Mouse (Mus musculus) E14TG2a.4 (cell line): ENCODE results near the gene Xbp1.

ENCODE experiments used
- CTCF ChIP-seq: conservative IDR thresholded peaks from 2 replicates; pipeline ENCODE4 v1.5.1; 2014; ENCODE audit warnings: low read length
- POU5F1 ChIP-seq: IDR thresholded peaks from 2 replicates; pipeline ENCODE4 v1.6.1; 2014; ENCODE audit warnings: low read length, borderline replicate concordance

DNA sequence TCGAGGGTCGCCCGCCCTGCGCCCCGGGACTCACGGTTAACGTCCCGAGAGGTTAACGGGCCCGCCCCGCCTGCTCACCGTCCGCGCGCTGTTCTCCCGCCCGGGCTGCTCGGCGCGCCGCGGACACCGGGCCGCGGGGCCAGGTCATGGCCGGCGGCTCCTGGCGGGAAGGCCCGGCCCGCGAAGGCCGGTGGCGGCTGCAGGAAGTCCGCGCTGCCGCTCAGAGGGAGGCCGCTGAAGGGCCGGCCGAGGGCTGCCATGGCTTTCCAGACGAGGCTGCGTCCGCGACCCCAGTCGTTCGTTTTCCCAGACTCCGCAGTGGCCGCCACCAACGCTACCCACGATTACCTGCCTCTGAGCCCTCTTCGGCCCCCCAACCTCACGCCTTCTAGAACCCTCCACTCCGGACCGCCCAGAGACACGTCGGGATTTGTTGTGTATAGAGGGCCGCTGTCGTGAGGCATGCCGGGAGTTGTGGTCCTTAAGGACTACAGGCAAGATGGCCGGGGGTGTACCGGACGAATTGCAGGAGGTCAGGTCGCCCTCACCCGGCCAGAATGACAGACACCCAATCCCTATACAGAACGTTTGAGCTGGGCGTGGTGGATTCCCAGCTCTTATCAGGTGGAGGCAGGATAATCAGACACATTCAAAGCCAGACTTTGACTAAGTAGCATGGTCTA, 21.5 kb downstream of the Xbp1 start, which contains the start of gene Ccdc117:
- TF ChIP-seq CTCF (no peak), POU5F1 (no peak)
